Mouse (Mus musculus): ENCODE results near the gene Tom1.

Tom1 gene

DNA sequence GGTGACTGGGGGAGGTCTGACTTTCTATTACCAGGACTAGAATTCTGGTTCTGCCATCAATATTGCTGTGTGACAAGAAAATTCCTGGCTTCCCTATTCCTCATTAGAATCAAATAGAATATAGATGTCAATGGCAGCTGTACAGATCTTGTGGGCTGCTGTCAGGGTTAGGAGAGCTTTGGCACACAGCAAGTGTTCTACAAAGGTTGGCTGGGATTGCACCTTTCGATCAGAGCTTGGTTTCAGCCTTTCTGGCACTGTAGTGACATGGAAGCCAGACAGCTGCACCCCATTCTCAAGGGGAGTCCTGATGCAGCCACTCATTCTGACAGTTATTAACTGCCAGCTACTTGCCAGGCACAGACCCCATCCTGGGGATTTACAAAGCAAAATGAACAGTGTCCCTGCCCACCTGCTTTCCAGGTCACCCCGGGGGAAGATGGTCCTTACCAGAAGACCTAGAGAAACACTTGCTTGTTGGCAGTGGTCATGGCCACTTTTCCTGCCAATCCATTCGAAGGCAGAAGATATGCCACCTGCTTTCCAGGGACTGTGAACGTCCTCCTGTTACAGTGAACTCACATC is 57.4 kb downstream of the Tom1 start:
- no peak for DNase-seq (ENCODE audit: low spot score in 2 of 2)

DNA sequence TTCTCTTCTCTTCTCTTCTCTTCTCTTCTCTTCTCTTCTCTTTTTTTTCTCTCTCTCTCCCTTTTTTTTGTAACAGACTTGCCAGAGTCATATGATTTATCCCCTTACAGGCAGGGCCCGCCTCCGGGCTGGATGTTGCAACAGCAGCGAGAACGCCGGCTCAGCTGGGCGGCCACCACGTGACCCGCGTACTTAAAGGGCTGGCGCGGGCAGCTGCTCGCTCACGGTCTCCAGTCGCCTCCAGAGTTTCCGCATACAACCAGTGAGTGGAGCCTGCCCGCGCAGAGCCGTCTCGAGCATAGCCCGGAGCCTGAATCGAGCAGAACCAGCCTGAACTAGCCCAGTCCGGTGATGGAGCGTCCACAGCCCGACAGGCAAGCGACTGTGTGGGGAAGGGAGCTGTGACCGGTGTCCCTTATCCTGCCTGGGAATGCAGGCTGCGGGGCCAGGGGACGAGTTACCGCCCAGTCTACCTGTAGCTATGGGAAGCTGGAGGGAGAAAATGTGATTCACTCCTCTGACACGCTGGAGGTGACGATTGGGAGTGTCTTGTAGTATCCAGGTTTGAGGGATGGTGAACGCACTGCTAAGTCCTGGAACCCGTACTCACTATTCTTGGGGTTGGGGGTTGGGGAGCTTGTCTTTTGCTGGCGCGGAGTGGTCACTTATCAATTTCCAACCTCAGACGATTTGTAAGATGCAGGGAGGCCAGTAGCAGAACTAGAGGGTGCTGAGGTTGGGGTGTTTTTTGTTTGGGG is 60.1 kb downstream of the Tom1 start, which contains the start of gene Hmox1:
TSS of gene Hmox1 (plus strand) at position 223 of the 758 bp plus-strand sequence.
- peak; percentile 79 to 88 for DNase-seq (ENCODE audit: low spot score in 2 of 2)

DNA sequence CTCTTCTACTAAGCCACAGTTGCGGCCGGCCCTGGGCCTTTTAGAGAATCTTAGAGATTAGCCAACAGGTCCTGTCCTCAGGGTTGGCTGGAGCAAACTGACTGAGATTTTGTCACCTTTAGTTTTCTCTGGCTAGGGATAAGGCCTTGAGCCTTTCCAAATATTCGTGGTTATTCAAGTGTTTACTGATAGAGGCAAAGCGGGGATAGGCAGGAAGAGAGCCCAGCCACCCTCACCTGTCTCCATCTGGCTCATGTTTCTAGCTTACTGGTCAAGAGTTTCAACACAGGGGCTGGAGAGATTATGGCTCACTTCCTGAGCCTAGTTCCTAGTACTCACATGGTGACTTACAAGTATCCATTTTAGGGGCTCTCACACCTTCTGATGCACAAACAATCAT is 69.5 kb downstream of the Tom1 start:
- no peak for DNase-seq (ENCODE audit: low spot score in 2 of 2)

DNA sequence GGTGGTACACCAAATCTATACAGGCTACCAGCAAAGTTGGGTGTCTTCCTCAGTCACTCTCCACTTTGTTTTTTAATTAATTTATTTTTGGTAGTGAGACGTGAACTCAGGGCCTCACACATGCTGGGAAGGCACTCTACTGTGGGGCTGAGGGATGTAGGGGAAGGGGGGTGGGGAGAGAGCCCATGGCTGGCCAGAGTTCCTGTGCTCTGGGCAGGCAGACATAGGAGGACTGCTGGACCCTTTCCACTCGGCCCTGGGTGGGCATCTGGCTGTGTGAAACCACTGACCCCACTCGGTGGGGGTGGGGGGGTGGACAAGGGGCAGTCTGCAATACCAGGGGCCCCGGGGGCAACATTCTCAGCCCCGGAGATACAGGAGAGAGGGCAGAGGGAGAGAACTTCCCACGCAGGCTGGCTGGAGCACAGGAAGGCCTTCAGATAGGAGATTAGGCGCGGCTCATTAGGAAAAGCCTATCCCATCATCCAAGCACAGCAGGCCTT is 69.9 kb downstream of the Tom1 start:
- no peak for DNase-seq (ENCODE audit: low spot score in 2 of 2)

DNA sequence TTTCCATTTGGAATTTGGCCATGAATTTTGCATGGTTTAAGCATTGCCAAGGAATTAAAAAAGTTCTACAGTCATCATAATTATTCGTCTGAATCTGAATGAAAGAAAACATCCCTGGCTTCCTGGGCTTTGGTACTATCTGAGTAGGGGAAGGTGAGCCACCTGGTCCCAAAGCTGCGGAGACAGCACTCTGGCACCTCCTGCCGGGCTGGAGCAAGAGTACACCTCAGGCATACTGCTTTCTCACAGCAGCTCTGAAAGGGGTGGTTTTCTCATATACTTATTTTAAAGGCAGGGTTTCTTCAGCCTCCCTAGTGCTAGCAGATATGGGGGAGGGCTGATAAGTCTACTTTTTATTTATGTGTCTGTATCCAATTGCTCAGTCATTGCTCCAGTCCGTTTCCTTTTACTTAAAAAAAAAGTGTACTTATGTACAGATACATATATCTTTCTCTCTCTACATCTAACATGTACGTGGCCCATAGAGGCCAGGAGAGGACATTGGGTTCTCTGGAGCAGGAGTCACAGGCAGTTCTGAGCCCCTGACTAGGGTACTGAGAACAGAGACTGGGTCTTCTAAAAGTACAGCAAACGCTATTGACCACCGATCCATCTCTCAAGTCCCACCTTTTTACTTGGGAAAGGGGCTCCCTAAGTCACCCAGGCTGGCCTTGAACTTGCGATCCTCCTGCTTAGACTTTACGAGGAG is 75.2 kb downstream of the Tom1 start:
- peak; percentile 85 to 91 for DNase-seq (ENCODE audit: low spot score in 2 of 2)

DNA sequence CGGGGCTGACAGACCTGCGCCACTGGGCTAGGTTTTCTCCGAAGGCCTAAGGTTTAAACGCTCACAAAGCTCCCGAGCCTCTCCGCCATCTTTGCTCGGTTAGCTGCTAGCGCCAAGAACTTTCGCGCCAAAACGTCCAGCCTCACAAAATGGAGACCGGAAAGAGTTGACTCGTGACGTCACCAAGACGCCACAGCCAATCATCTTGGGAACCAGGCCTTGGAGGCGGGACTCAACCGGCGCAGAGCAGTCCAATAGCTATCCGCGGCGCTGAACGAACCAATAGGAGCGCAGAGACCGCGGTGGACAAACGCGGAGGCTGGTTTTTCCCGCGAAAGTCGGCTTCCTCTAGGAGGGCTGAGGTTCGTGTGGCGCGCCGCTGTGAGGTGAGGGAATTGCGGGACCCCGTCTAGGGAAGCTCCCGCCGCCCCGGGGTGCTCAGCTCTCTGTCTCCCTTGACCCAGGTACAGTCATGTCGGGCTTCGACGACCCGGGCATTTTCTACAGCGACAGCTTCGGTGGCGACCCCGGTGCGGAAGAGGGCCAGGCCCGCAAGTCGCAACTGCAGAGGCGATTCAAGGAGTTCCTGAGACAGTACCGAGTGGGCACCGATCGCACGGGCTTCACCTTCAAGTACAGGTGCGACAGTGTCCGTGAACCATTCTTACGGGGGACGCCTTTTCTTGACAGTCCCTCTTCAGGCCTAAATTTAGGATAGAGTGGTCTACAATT is 75.9 kb downstream of the Tom1 start, which contains the start of gene Mcm5:
TSS of gene Mcm5 (plus strand) at position 334 of the 732 bp plus-strand sequence.
- peak; percentile 99 for DNase-seq (ENCODE audit: low spot score in 2 of 2)

DNA sequence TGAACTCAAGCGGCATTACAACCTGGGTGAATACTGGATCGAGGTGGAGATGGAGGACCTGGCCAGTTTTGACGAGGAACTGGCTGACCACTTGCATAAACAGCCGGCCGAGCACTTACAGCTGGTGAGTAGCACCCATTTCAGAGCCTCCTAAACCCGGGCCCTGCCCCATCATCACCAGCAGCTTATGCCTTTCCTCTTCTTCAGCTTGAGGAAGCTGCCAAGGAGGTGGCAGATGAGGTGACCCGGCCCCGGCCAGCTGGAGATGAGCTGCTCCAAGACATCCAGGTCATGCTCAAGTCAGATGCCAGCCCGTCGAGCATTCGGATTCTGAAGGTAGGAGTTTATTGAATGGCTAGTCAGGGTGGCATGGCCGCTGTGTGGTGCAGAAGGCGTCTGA is 76.6 kb downstream of the Tom1 start:
- peak in 1 of 2 experiments; percentile 23 for DNase-seq (ENCODE audit: low spot score in 2 of 2)

DNA sequence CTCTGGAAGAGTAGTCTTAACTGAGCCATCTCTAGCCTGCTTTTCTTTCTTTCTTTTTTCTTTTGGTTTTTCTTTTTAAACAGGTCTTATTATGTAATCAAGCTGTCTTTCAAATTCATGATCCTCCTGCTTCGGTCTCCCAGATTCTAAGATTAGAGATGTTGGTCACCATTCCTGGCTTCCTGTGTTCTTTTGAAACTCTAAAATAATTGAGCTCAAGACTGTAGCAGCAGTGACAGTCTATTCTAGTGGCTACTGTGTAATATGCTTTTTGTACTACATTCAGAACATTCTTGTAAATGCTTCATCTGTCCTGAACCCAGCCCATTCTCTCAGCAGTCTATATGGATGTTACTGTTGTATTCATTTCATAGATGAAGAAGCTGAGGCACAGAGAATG is 85.0 kb downstream of the Tom1 start:
- no peak for DNase-seq (ENCODE audit: low spot score in 2 of 2)

DNA sequence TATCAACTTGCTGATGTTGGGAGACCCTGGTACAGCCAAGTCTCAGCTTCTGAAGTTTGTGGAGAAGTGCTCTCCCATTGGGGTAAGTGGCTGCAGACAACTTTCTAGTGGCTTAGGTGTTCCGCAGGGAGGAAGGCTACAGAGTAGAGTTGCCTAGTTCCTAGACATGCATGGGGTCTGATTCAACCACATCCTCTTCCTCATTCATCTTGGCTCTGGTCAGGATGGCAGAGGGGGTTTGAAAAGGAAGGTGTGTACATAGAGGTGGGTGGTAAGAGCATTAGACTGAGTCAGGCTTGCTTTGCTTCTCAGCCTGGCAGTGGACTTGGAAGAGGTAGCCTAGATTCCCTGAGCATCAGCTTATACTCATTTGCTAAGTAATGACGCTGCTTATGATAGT is 85.8 kb downstream of the Tom1 start:
- no peak for DNase-seq (ENCODE audit: low spot score in 2 of 2)

Measured in spleen, postnatal 4 days (tissue).